Mouse (Mus musculus) olfactory bulb, adult 2 months (tissue): ENCODE data around the gene Als2cr12.

Experiments used
- CTCF ChIP-seq: fragments of 200-500 bp; IDR thresholded peaks from 2 replicates; pipeline ENCODE4 v1.5.1; 2012; ENCODE audit warnings: low read depth, mild to moderate bottlenecking, low read length, moderate library complexity; ENCODE audit not compliant: insufficient read depth
- POLR2A ChIP-seq: fragments of 200-500 bp; IDR thresholded peaks from 2 replicates; pipeline ENCODE4 v1.6.1; 2012; ENCODE audit warnings: mild to moderate bottlenecking, low read depth, low read length, moderate library complexity; ENCODE audit not compliant: insufficient read depth

DNA sequence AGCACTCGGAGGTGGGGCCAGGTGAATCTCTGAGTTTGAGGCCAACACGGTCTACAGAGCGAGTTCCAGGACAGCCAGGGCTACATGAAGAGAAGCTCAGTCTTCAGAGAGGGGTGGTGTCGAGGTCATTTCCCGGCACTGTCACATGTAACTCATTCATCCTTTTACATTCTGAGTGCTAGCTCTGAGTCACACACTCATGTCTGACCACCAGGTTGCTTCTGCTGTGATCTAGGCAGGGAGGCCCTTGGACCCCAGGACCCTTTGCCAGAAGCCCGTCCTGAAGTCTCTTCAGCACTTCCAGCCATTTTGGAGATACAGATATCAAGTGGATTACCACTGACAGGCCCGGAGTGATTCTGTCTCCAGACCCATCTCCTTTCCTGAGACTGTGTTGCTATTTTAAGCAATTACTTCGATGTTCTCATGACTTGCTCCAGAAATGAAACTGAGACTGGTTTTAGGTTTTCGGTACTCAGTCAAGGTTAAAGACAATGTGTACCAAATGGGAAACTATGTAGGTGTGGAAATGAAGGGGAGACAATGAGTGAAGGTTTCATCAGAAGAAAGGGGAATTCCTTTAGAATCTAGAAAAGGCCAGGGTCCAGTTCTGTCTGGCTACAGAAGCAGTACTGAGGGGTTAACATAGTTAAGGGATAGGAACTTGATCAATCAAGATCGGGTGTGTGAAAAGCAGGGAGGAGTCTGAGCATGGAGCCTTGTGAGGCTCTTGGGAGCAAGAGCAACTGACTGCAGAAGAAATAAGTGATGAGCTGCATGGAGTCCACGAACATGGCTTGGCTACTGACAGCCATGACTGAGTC, 26.5 kb upstream of the Als2cr12 start:
- TF ChIP-seq POLR2A (no peak), CTCF (no peak)
